Mouse (Mus musculus): ENCODE measurements around the gene Col19a1.

The Col19a1 gene

GRCm38 (mm10) chr1:24225825-24226526 is 361.3 kb downstream of the Col19a1 start:
- peak in 1 of 2 experiments; percentile 2 for DNase-seq

GRCm38 (mm10) chr1:24222981-24223612 is 364.2 kb downstream of the Col19a1 start:
- no peak for DNase-seq

GRCm38 (mm10) chr1:24222231-24222630 is 365.0 kb downstream of the Col19a1 start:
- no peak for DNase-seq

GRCm38 (mm10) chr1:24219041-24219440 is 368.2 kb downstream of the Col19a1 start:
- no peak for DNase-seq
